Mouse (Mus musculus): ENCODE measurements around the gene Neurod1. TPM values are rescaled to one million over a fixed set of nuclear protein-coding genes. Genes with fewer than 3 reads are reported as not detected.

Gene Neurod1
- total RNA-seq, 2 experiments from 2014 or later: 29.4 to 30.7 TPM

- DNase-seq (ENCODE audit: low spot score in 2 of 2): no peak
Observed at GRCm38 (mm10) chr2:79443861-79444620, 12.5 kb downstream of the Neurod1 start.

GRCm38 (mm10) chr2:79443401-79443800 lies 13.2 kb downstream of the Neurod1 start:
- DNase-seq (ENCODE audit: low spot score in 2 of 2): no peak

- DNase-seq (ENCODE audit: low spot score in 2 of 2): peak in 1 of 2 experiments; percentile 28
Observed at GRCm38 (mm10) chr2:79442906-79443305, 13.6 kb downstream of the Neurod1 start.

GRCm38 (mm10) chr2:79442227-79442626 lies 14.3 kb downstream of the Neurod1 start:
- no peak for DNase-seq (ENCODE audit: low spot score in 2 of 2)

GRCm38 (mm10) chr2:79430061-79430460 lies 26.5 kb downstream of the Neurod1 start:
- DNase-seq (ENCODE audit: low spot score in 2 of 2): no peak

GRCm38 (mm10) chr2:79429650-79430049 lies 26.9 kb downstream of the Neurod1 start:
- DNase-seq (ENCODE audit: low spot score in 2 of 2): no peak

- DNase-seq (ENCODE audit: low spot score in 2 of 2): no peak
Observed at GRCm38 (mm10) chr2:79429108-79429507, 27.4 kb downstream of the Neurod1 start.

GRCm38 (mm10) chr2:79428569-79429104 lies 27.9 kb downstream of the Neurod1 start:
- DNase-seq (ENCODE audit: low spot score in 2 of 2): peak in 1 of 2 experiments; percentile 24

- no peak for DNase-seq (ENCODE audit: low spot score in 2 of 2)
Observed at GRCm38 (mm10) chr2:79428022-79428421, 28.5 kb downstream of the Neurod1 start.

- DNase-seq (ENCODE audit: low spot score in 2 of 2): no peak
Observed at GRCm38 (mm10) chr2:79421696-79422095, 34.9 kb downstream of the Neurod1 start.

GRCm38 (mm10) chr2:79414505-79414904 lies 42.0 kb downstream of the Neurod1 start:
- no peak for DNase-seq (ENCODE audit: low spot score in 2 of 2)

GRCm38 (mm10) chr2:79410903-79411255 lies 45.7 kb downstream of the Neurod1 start:
- DNase-seq (ENCODE audit: low spot score in 2 of 2): no peak

GRCm38 (mm10) chr2:79410247-79410902 lies 46.2 kb downstream of the Neurod1 start:
- DNase-seq (ENCODE audit: low spot score in 2 of 2): no peak

- no peak for DNase-seq (ENCODE audit: low spot score in 2 of 2)
Observed at GRCm38 (mm10) chr2:79405661-79406405, 50.7 kb downstream of the Neurod1 start.

Other genes starting within 250 kb of the Neurod1 start
- gene Itga4, start 201.3 kb downstream of the Neurod1 start, total RNA-seq (2021): 10 to 100 TPM; 25.2 to 26.9 TPM
- gene Cerkl, start within 50 bp of the Neurod1 start, total RNA-seq (2021): 1 to 10 TPM; 7.8 to 8.4 TPM
- gene Itprid2, start 178.6 kb upstream of the Neurod1 start, total RNA-seq (2021): 10 to 100 TPM; 41.9 to 44.6 TPM